Mouse (Mus musculus) hindbrain, embryonic 16.5 days (tissue): ENCODE measurements around the gene Gpm6a. TPM values are rescaled to one million over a fixed set of nuclear protein-coding genes. Genes with fewer than 3 reads are reported as not detected.
"Not testable (repeated sequence)": the region's sequence is repeated elsewhere in the genome, so short reads cannot be mapped to it uniquely, and the experiment has no call there.

Experiments used
- ATAC-seq: fragments of 200-750 bp; cut with Nextera tagmentation; 2 replicates; pipeline ENCODE4 v1.8.0; 2017; ENCODE audit warnings: moderate TSS enrichment, moderate library complexity
- H3K27ac ChIP-seq: fragments of 300-500 bp; sonication (generic); 2 replicates; pipeline ENCODE4 v1.5.1; 2014; ENCODE audit warnings: low read depth, mild to moderate bottlenecking, control low read depth, low read length, moderate library complexity
- H3K27me3 ChIP-seq: fragments of 300-500 bp; sonication (generic); replicated peaks from 2 replicates; pipeline ENCODE4 v1.6.1; 2014; ENCODE audit warnings: low read length; ENCODE audit not compliant: control insufficient read depth, insufficient read depth
- H3K36me3 ChIP-seq: fragments of 300-500 bp; sonication (generic); 2 replicates; pipeline ENCODE4 v1.6.1; 2014; ENCODE audit warnings: mild to moderate bottlenecking, low read length, moderate library complexity, mixed read lengths; ENCODE audit not compliant: control insufficient read depth, insufficient read depth
- H3K4me1 ChIP-seq: fragments of 300-500 bp; sonication (generic); 2 replicates; pipeline ENCODE4 v1.6.1; 2014; ENCODE audit warnings: low read depth, low read length; ENCODE audit not compliant: control insufficient read depth, insufficient read depth
- H3K4me2 ChIP-seq: fragments of 300-500 bp; sonication (generic); 2 replicates; pipeline ENCODE4 v1.6.1; 2014; ENCODE audit warnings: mild to moderate bottlenecking, low read length, control low read depth, moderate library complexity
- H3K4me3 ChIP-seq: fragments of 300-500 bp; sonication (generic); 2 replicates; pipeline ENCODE4 v1.5.1; 2014; ENCODE audit warnings: mild to moderate bottlenecking, low read length, control low read depth, moderate library complexity
- H3K9ac ChIP-seq: fragments of 300-500 bp; sonication (generic); 2 replicates; pipeline ENCODE4 v1.6.1; 2014; ENCODE audit warnings: low read depth, mild to moderate bottlenecking, control low read depth, low read length, moderate library complexity
- H3K9me3 ChIP-seq: fragments of 300-500 bp; sonication (generic); 2 replicates; pipeline ENCODE4 v1.6.1; 2014; ENCODE audit warnings: mild to moderate bottlenecking, low read length, moderate library complexity; ENCODE audit not compliant: control insufficient read depth
- WGBS: fragments of 180-500 bp; shearing (Covaris S2); extraction: QIAGEN DNeasy Blood & Tissue Kit; methylation state at CpG from one replicate; pipeline ENCODE4 v1.1.7; 2014; 5-methylcytosine and 5-hydroxymethylcytosine counted together
- polyA plus RNA-seq: library from polyadenylated mRNA; unstranded; fragments of >200 nt; fragmentation: Nextera tagmentation; extraction: Ambion mirVana; gene quantifications from 2 replicates; pipeline ENCODE4 v1.2.1, GENCODE M21; 2015

Gpm6a gene
- polyA plus RNA-seq, 1 experiment from 2014 or later, result 587 TPM

DNA sequence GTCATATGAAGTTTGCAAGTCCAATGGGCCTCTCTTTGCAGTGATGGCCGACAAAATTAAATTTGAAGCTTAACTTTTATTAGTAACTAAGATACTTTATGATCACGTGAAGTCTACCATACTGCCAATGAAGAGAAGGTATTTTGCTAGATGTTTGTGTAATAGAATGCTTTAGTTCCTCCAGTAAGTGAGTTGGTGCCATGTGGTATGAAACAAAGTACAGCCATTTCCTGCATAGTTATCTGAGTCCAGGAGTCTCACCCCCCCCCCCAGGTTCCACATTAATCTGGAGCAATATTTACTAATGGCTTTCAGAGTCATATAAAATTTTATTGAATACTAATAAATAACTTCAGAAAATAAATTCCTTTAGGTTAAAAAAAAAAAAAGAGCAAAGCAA is 73.7 kb downstream of the Gpm6a start:
- 92% methylated on average over 2 of the region's 2 CpGs for WGBS
- H3K27me3 ChIP-seq, result no peaks in the 10 kb centered on the region
- H3K27ac ChIP-seq, result no peak overlapping the region
- H3K9me3 ChIP-seq, result no peaks in the 10 kb centered on the region
- H3K4me1 ChIP-seq, result peaks cover 5% of the 10 kb centered on the region
- H3K4me2 ChIP-seq, result no peak overlapping the region
- ATAC-seq, result no peak
- H3K9ac ChIP-seq, result no peak overlapping the region
- H3K36me3 ChIP-seq, result no peaks in the 10 kb centered on the region
- no peak overlapping the region for H3K4me3 ChIP-seq

DNA sequence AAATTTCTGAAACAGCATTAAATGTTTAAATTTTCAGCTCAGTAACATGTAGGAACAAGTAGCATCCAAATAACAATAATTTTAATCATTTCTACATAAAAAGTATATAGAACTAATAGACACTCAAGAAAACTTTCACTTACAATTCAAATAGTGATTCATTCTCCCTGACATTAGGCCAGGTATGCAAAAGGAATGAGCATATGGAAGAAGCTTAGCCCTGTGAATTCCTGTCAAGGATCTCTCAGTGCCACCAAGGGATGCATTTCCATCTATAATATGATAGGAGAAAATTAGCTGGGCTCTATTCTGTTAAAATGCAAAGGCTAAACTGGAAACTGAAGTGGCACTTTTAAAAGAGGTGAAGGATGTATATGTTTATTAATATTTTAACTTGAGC is 76.5 kb downstream of the Gpm6a start:
- ATAC-seq, result no peak
- Histone ChIP-seq H3K27me3 (no peaks in the 10 kb centered on the region), H3K4me3 (no peak overlapping the region), H3K9ac (no peak overlapping the region), H3K36me3 (no peaks in the 10 kb centered on the region), H3K4me2 (no peak overlapping the region), H3K4me1 (peaks cover 7% of the 10 kb centered on the region), H3K27ac (no peak overlapping the region), H3K9me3 (no peaks in the 10 kb centered on the region)

DNA sequence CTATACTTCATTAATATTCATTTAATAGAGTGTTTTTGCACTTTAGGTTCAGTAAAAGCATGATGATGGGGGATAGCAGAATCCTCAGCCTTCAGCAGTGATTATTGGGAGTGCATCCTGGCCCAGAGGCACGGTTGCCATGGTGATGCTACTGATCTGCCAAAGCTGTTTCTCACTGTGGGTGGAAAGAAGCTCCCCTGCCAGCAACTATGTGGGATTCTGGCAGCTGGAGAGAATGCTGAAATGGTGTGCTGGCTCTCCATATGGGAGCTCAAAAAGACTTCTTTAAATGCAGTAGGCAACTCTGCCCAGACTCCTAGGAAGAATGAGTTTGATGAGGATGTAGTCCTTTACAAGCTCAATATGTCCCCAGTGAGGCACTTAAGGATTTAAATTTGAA is 79.7 kb downstream of the Gpm6a start:
- WGBS, result 5% methylated on average over 1 of the region's 1 CpGs

DNA sequence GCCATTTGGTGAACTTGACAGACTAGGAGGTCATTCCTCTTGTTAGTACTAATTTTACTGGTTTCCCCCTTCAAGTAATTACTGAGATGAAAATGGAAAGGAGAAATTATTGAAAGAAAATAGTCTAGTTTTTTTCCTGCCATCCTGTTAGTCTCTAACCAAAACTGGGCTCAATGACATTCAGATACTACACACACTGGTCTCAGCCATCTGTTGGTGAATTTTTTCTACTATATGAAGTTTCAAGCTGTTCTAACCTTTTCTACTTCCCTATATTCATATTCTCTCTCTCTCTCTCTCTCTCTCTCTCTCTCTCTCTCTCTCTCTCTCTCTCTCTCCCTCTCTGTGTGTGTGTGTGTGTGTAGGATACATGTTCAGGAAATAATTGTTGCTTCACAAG is 80.8 kb downstream of the Gpm6a start:
- Histone ChIP-seq H3K36me3 (no peaks in the 10 kb centered on the region), H3K27ac (no peak overlapping the region), H3K9ac (no peak overlapping the region), H3K4me1 (peaks cover 5% of the 10 kb centered on the region), H3K4me3 (no peak overlapping the region), H3K27me3 (no peaks in the 10 kb centered on the region), H3K4me2 (no peak overlapping the region), H3K9me3 (no peaks in the 10 kb centered on the region)
- ATAC-seq, result no peak

More for the DNA sequence above, 79.7 kb downstream of the Gpm6a start:
- no peak overlapping the region for H3K9ac ChIP-seq
- no peaks in the 10 kb centered on the region for H3K27me3 ChIP-seq
- H3K4me2 ChIP-seq, result peak overlapping the region; percentile 2; the same call in 1 of the 2 replicates
- peaks cover 5% of the 10 kb centered on the region for H3K4me1 ChIP-seq
- peak; percentile 97 for ATAC-seq
- no peak overlapping the region for H3K4me3 ChIP-seq
- no peaks in the 10 kb centered on the region for H3K36me3 ChIP-seq
- H3K27ac ChIP-seq, result peak overlapping the region; percentile 26
- H3K9me3 ChIP-seq, result no peaks in the 10 kb centered on the region

DNA sequence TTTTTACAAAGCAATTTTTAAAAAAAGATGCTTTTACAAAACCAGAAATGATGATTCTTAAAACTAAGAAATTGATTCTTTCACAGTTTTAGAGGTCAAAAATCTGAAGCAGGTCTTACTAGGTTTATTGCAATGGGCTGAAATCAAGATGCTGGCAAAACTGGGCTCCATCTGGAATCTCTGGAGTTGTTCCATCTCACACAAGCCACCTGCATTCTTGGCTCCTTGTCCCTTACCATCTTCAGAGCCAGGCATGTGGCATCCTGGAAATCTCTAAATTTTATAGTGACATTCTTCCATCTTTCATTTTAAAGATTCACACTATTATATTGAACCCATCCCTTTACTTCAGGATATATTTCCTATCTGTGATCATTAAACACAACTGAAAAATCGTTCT is 88.3 kb downstream of the Gpm6a start:
- H3K36me3 ChIP-seq, result no peaks in the 10 kb centered on the region
- peak; percentile 71; the same call in 1 of the 2 replicates for ATAC-seq
- no peaks in the 10 kb centered on the region for H3K4me1 ChIP-seq
- no peak overlapping the region for H3K27ac ChIP-seq
- no peaks in the 10 kb centered on the region for H3K9me3 ChIP-seq
- 68% methylated on average over 1 of the region's 1 CpGs for WGBS
- H3K4me2 ChIP-seq, result no peak overlapping the region
- H3K9ac ChIP-seq, result no peak overlapping the region
- H3K27me3 ChIP-seq, result no peaks in the 10 kb centered on the region
- no peak overlapping the region for H3K4me3 ChIP-seq

DNA sequence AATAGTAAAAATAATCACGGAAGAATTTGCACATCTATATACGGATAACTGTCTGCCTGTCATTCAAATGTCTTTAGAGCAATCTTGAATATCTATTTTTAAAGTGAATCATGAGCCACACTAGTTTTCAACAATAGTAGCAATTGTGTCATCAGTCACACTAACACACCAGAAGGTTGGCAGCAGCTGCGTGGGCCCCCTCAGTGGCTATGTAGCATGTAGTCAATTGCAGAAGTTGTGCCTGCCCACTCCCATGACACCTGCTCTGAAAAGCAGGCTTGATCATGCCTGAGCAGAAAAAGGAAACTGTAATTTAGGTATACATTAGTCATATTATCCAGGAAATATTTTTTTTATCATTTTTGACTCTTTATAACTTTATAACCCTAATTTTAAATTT is 93.8 kb downstream of the Gpm6a start:
- WGBS, result 68% methylated on average over 3 of the region's 3 CpGs
- Histone ChIP-seq H3K9me3 (no peaks in the 10 kb centered on the region), H3K27me3 (no peaks in the 10 kb centered on the region), H3K9ac (no peak overlapping the region), H3K4me2 (no peak overlapping the region), H3K36me3 (peaks cover 7% of the 10 kb centered on the region; the same call in 1 of the 2 replicates), H3K4me1 (no peaks in the 10 kb centered on the region), H3K27ac (no peak overlapping the region), H3K4me3 (no peak overlapping the region)
- peak; percentile 67 for ATAC-seq

DNA sequence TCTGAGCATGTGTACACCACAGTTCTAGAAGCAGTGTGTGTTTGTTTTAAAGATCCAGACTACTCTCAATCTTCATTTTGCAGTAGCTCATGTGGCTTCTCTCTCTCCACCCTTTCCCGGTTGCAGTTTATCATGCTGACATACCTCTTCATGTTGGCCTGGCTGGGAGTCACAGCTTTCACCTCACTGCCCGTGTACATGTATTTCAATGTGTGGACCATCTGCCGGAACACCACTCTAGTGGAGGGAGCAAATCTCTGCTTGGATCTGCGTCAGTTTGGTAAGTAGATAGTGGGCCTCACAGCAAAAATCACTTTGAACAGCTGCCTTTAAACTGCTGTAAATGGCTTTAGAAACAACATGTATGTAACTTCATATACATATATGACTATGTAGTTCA is 95.3 kb downstream of the Gpm6a start:
- no peak overlapping the region for H3K4me3 ChIP-seq
- H3K36me3 ChIP-seq, result peaks cover 7% of the 10 kb centered on the region; the same call in 1 of the 2 replicates
- H3K9me3 ChIP-seq, result no peaks in the 10 kb centered on the region
- no peak for ATAC-seq
- H3K9ac ChIP-seq, result no peak overlapping the region
- H3K27ac ChIP-seq, result no peak overlapping the region
- H3K4me2 ChIP-seq, result no peak overlapping the region
- 79% methylated on average over 4 of the region's 4 CpGs for WGBS
- H3K4me1 ChIP-seq, result no peaks in the 10 kb centered on the region
- no peaks in the 10 kb centered on the region for H3K27me3 ChIP-seq

DNA sequence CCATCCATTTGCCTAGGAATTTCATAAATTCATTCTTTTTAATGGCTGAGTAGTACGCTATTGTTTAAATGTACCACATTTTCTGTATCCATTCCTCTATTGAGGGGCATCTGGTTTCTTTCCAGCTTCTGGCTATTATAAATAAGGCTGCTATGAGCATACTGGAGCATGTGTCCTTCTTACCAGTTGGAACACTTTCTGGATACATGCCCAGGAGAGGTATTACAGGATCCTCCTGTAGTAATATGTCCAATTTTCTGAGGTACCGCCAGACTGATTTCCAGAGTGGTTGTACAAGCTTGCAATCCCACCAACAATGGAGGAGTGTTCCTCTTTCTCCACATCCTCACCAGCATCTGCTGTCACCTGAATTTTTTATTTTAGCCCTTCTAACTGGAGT is 114.2 kb downstream of the Gpm6a start:
- H3K4me3 ChIP-seq, H3K27me3 ChIP-seq, H3K9me3 ChIP-seq, H3K27ac ChIP-seq, ATAC-seq, H3K36me3 ChIP-seq, H3K9ac ChIP-seq, H3K4me2 ChIP-seq, H3K4me1 ChIP-seq: not testable (repeated sequence)
- 87% methylated on average over 2 of the region's 2 CpGs for WGBS

DNA sequence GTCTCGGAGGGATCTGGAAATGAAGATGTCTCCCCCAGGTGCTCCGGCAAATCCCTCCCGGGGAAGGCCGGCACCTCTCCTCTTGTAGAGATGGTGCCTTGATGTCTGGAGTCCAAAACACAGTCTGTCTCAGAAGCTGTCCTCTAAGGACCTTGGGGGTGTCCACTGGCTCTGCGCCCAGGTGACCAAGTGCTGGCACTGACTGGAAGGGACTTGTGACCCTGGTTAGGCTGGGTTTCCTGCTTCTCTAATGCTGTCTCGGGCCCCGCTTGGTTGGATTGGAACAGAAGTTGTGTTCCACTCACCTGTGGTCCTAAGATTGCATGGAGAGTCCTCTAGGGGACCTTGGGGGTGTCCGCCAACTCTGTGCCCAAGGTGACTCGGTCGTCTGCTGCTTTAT is 118.8 kb downstream of the Gpm6a start:
- no peak overlapping the region for H3K9ac ChIP-seq
- H3K27ac ChIP-seq, result no peak overlapping the region
- H3K27me3 ChIP-seq, result no peaks in the 10 kb centered on the region
- no peaks in the 10 kb centered on the region for H3K9me3 ChIP-seq
- no peaks in the 10 kb centered on the region for H3K4me1 ChIP-seq
- no peaks in the 10 kb centered on the region for H3K36me3 ChIP-seq
- H3K4me2 ChIP-seq, result no peak overlapping the region
- no peak overlapping the region for H3K4me3 ChIP-seq
- no peak for ATAC-seq
- 93% methylated on average over 10 of the region's 10 CpGs for WGBS

DNA sequence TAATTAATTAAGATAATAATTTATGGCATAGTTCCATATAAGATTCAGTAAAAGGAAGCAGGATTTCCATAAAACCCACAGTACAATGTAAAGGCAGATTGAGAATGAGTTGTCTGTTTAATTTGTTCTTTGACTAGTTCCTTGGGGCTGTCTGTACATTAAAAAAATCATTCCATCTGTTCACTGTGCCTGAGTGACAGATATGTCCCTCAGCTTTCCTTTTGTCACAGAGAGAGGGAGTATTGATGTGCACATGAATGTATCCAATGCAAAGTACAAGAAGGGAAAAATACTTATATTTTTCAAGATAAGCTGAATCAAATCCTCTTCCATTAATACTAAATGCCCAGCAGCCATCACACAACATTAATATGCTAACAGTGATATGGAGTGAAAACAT is 147.6 kb downstream of the Gpm6a start:
- Histone ChIP-seq H3K27me3 (no peaks in the 10 kb centered on the region), H3K27ac (no peak overlapping the region), H3K36me3 (no peaks in the 10 kb centered on the region), H3K4me1 (no peaks in the 10 kb centered on the region), H3K4me3 (no peak overlapping the region), H3K9me3 (no peaks in the 10 kb centered on the region), H3K4me2 (no peak overlapping the region), H3K9ac (no peak overlapping the region)
- no peak for ATAC-seq
